Mouse (Mus musculus): ENCODE results near the gene Kdm4d. TPM values are rescaled to one million over a fixed set of nuclear protein-coding genes. Genes with fewer than 3 reads are reported as not detected.

Gene Kdm4d
- 0.29 and 0.32 TPM in 2 replicates for polyA plus RNA-seq (2015; fragmentation: Nextera tagmentation; extraction: Ambion mirVana)

DNA sequence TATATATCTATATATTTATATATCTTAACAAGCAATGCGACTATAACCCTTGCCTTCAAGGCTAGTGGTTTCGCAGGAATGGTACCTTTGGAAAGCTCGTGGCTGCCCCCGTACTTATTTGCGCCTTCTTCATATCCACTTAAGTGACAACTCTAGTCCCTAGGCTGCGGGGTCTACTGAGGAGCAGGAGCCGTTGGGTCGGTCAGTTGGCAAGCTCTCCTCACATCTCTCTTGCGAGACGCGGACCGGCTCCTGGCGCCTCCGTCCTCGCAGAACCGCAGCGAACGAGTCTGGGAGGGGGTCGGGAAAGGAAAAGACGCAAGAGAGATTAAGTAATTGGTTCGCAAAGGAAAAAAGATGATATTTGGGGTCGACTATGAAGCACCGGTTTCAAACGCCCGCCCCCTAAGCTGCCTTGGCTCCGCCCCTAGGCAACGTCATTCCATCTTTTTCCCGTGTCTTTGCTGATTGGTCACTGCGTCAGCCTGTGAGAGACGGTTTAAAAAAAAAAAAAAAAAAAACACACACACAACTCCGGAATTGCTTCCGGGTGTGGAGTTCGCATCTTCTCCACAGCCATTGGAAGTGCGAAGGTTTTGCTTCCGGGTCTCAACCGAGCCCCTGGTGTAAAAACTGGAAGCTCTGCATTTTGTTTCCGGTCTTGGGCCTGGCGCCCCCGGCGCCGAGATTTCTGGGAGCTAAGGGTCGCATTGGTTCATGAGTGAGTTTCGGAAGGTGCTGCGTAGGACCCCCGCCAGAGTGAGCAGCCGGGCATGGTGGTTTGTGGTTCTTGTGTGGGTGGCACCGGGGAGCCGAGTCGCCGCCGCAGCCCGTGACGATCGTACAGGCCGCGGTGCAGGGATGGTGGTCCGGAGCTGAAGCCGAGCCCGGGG is at the start of gene Kdm4d, which contains the start of gene Cwc15:
Gene Kdm4d, minus strand, starts transcription at position 460 of the 893 bp plus-strand sequence.
Gene Cwc15, plus strand, starts transcription at position 595 of the 893 bp plus-strand sequence.
- peak within 1 kb of the TSS; percentile 64 for H3K9ac ChIP-seq
- peak within 1 kb of the TSS; percentile 72 for H3K4me2 ChIP-seq
- peak within 1 kb of the TSS; percentile 77 for H3K27ac ChIP-seq
- WGBS: under 1% methylated on average over 59 of the region's 59 CpGs
- peak within 1 kb of the TSS; percentile 68 for H3K4me3 ChIP-seq
- no peaks in the 10 kb centered on the region for H3K27me3 ChIP-seq
- no peaks in the 10 kb centered on the region for H3K9me3 ChIP-seq
- peaks cover 29% of the 10 kb centered on the region for H3K36me3 ChIP-seq
- H3K4me1 ChIP-seq: 0 out of 2 replicates have a peak, but pooled peaks cover 6% of the 10 kb centered on the region
- ATAC-seq (ENCODE audit: insufficient number of reproducible peaks, low FRiP score, low TSS enrichment, low read depth): peak; percentile 99

DNA sequence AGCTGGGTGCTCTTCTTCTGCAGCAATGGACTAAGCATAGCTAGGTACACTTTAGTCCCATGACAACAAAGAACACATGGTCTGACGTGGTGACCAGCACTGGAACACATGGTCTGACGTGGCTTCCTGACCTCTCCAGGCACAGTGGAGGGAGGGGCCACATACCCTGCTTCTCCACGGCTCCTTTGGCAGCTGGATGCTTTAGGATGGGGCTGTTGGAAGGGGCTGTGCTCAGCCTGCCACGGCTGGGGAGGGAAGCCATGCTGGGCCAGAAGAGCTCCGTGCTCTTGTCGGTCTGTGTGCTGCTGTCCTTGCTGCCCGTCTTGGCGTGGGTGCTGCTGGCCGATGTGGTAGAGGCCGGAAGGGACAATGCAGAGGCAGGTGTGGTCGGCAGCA is 48.1 kb upstream of the Kdm4d start:
- Histone ChIP-seq H3K9ac (no peak overlapping the region), H3K27me3 (no peaks in the 10 kb centered on the region), H3K4me3 (no peak overlapping the region), H3K9me3 (no peaks in the 10 kb centered on the region), H3K4me1 (peaks cover 7% of the 10 kb centered on the region), H3K36me3 (peaks cover 92% of the 10 kb centered on the region), H3K4me2 (no peak overlapping the region), H3K27ac (no peak overlapping the region)
- no peak for ATAC-seq (ENCODE audit: insufficient number of reproducible peaks, low FRiP score, low TSS enrichment, low read depth)
- WGBS: 66% methylated on average over 11 of the region's 11 CpGs

DNA sequence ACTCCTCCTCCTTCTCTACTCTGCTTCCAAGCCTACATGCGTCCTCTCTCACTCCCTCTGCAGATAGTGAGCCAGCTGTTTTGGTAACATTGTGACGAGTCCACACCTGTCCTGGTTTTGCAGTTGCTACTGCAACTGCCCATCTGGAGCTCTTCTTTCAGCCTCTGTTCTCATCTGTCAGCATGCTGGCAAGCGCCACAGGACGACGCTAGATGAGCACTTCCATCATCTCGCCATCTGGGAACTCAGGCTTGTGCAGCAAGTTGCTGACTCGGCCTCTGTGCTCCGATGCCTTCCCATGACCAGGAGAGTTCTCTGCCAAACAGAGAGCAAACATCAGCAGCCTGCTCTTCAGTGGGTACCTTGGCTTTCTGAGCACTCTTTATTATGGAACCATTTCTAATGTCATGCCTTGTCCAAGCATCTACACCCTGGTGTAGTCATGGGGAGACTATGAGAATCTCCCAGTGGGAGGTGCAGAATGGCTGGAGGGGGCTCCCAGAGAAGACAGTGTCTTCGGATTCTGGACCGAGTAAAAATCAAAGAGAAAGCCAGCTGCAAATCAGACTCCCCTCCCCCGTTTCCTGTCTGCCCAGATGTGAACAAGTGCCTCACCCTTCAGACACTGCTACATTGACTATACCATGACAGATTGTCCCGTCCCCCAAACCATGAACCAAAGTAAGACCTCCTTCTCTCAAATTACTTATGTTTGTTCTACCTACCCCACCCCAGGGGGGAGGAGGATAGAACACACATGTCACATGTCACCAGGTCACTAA is 47.5 kb upstream of the Kdm4d start:
- Histone ChIP-seq H3K36me3 (peaks cover 91% of the 10 kb centered on the region), H3K9me3 (no peaks in the 10 kb centered on the region), H3K4me2 (no peak overlapping the region), H3K4me1 (peaks cover 7% of the 10 kb centered on the region), H3K27ac (no peak overlapping the region), H3K27me3 (no peaks in the 10 kb centered on the region), H3K9ac (no peak overlapping the region), H3K4me3 (no peak overlapping the region)
- WGBS: 42% methylated on average over 12 of the region's 12 CpGs
- ATAC-seq (ENCODE audit: insufficient number of reproducible peaks, low FRiP score, low TSS enrichment, low read depth): no peak; the same call in 1 of the 2 replicates

DNA sequence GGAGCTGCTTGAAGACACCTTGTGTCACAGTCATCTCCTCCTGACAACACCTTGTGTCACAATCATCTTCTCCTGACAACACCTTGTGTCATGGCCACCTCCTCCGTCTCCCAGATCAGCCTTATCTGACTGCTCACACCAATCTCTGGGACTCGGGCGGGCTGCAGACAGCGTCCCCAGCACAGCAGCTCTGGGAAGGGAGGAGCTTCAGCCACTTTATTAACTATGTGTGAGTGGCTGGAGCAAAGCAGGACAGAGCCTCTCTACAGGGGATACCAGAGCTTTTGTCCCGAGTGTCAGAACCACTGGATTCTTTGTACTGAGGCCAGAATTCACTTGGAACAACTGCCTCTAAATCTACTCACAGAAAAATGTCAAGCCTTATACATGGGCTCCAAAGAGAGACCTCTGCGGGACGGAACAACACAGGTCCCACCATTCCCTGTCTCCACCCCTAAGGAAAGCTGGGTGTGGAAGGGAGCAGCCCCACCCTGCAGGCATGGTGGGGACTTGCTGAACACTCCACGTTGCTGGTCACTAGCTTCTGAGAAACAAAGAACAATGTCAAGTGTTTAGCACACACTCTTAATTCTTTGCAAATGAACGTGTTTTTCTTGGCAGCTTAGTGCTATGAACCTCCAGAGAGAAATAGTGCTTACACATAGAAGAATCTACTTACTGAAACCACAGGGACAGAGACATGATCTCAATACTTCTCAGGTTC is 43.9 kb upstream of the Kdm4d start:
- ATAC-seq (ENCODE audit: insufficient number of reproducible peaks, low FRiP score, low TSS enrichment, low read depth): no peak
- 68% methylated on average over 9 of the region's 9 CpGs for WGBS
- Histone ChIP-seq H3K4me2 (no peak overlapping the region), H3K9ac (no peak overlapping the region), H3K36me3 (peaks cover 91% of the 10 kb centered on the region), H3K9me3 (no peaks in the 10 kb centered on the region), H3K27ac (no peak overlapping the region; the same call in 1 of the 2 replicates), H3K4me1 (peaks cover 7% of the 10 kb centered on the region), H3K4me3 (no peak overlapping the region), H3K27me3 (no peaks in the 10 kb centered on the region)

DNA sequence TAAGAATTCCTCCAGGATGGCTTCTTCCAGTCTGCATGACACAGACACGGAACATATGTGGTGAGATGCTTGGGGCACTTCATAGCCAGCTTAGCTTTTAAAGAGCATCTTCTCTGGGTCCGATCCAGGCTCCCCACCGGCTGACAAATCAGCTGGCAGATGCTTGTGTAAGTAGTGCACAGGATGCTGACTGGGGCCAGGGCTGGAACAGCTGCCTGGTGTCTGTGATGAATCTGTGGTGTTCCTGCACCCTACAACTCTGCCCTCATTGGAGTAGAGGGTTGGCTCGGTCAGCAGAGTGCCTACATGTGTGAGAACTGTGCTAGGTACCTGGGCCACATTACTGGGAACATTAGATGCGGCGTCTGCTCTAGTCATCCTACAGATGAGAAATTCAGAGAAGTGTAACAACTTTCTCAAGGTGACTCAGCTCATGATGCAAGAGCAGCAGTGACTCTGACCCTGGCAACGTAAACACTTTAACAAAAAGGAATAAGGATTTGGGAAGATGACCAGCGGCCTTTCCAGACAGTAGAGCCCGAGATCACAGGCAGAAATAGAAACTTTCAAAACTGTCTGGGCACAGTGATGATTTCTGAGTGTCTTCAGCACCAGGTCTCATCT is 34.7 kb upstream of the Kdm4d start:
- H3K4me2 ChIP-seq: no peak overlapping the region
- 75% methylated on average over 9 of the region's 9 CpGs for WGBS
- H3K9ac ChIP-seq: no peak overlapping the region

DNA sequence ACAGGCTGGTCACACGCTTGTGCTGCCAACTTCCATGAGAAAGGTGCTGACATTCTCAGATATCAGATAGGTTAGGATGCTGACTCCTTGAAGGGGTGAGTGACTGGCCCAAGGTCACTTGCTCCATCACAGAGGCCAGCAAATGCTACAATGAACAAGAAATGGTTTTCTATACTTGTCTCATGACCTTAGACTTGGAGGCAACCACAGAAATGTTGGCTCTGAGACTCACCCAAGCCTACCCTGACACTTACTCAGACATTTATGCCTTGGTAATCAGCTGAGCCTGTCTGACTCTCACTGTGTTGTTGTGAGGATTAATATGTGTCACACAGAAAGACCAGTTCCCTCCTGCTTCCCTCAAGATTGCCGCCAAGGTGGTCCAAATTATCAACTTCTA is 33.4 kb upstream of the Kdm4d start:
- H3K4me2 ChIP-seq: no peak overlapping the region
- no peaks in the 10 kb centered on the region for H3K9me3 ChIP-seq
- H3K4me3 ChIP-seq: no peak overlapping the region
- no peaks in the 10 kb centered on the region for H3K27me3 ChIP-seq
- 91% methylated on average over 2 of the region's 2 CpGs for WGBS
- ATAC-seq (ENCODE audit: insufficient number of reproducible peaks, low FRiP score, low TSS enrichment, low read depth): no peak
- no peaks in the 10 kb centered on the region for H3K4me1 ChIP-seq
- H3K9ac ChIP-seq: no peak overlapping the region
- H3K36me3 ChIP-seq: peaks cover 3% of the 10 kb centered on the region
- no peak overlapping the region for H3K27ac ChIP-seq

More for the DNA sequence above, 34.7 kb upstream of the Kdm4d start:
- Histone ChIP-seq H3K36me3 (peaks cover 16% of the 10 kb centered on the region), H3K9me3 (no peaks in the 10 kb centered on the region), H3K4me1 (no peaks in the 10 kb centered on the region), H3K27ac (no peak overlapping the region), H3K27me3 (no peaks in the 10 kb centered on the region), H3K4me3 (no peak overlapping the region)
- no peak for ATAC-seq (ENCODE audit: insufficient number of reproducible peaks, low FRiP score, low TSS enrichment, low read depth)

DNA sequence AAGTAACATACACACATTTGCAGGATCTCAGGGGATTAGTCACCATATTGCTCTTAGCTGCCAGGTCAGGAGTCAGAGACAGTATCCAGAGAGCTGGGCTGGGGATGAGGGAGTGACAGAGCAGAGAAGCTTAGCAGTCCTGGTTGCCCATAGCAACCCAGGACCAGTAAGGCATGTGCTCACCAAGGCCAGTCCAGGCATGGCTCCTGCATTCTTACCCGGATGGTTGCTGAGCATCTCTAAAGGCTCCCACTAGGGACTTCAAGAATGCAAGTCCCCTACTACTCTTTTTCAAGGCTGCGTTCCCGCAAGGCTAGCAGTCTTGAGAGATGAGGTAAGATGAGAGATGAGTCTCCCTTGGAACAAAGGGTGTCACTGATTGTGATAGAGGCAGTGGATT is 32.0 kb upstream of the Kdm4d start:
- no peak for ATAC-seq (ENCODE audit: insufficient number of reproducible peaks, low FRiP score, low TSS enrichment, low read depth)
- H3K9me3 ChIP-seq: no peaks in the 10 kb centered on the region
- no peak overlapping the region for H3K9ac ChIP-seq
- no peak overlapping the region for H3K4me3 ChIP-seq
- H3K4me1 ChIP-seq: no peaks in the 10 kb centered on the region
- 55% methylated on average over 3 of the region's 3 CpGs for WGBS
- no peak overlapping the region for H3K27ac ChIP-seq
- H3K4me2 ChIP-seq: no peak overlapping the region
- H3K36me3 ChIP-seq: no peaks in the 10 kb centered on the region
- H3K27me3 ChIP-seq: no peaks in the 10 kb centered on the region

DNA sequence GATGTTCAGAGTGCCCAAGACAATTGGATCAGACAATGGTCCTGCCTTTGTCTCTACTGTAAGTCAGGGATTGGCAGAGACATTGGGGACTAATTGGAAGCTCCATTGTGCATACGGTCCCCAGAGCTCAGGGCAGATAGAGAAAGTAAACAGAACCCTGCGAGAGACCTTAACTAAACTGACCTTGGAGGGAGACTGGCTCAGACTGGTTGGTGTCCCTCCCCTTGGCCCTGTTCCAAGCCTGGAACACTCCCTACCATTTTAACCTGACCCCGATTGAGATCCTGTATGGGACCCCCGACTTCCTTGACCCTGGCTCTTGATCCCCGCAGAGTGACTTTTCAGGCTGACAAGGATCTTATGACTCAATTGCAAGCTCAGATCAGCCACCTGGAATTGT is 29.7 kb upstream of the Kdm4d start:
- Histone ChIP-seq H3K27ac (no peak overlapping the region), H3K4me2 (no peak overlapping the region), H3K4me1 (no peaks in the 10 kb centered on the region), H3K9ac (no peak overlapping the region), H3K9me3 (no peaks in the 10 kb centered on the region), H3K27me3 (no peaks in the 10 kb centered on the region), H3K36me3 (no peaks in the 10 kb centered on the region), H3K4me3 (no peak overlapping the region)
- ATAC-seq (ENCODE audit: insufficient number of reproducible peaks, low FRiP score, low TSS enrichment, low read depth): no peak
- WGBS: 74% methylated on average over 5 of the region's 5 CpGs

DNA sequence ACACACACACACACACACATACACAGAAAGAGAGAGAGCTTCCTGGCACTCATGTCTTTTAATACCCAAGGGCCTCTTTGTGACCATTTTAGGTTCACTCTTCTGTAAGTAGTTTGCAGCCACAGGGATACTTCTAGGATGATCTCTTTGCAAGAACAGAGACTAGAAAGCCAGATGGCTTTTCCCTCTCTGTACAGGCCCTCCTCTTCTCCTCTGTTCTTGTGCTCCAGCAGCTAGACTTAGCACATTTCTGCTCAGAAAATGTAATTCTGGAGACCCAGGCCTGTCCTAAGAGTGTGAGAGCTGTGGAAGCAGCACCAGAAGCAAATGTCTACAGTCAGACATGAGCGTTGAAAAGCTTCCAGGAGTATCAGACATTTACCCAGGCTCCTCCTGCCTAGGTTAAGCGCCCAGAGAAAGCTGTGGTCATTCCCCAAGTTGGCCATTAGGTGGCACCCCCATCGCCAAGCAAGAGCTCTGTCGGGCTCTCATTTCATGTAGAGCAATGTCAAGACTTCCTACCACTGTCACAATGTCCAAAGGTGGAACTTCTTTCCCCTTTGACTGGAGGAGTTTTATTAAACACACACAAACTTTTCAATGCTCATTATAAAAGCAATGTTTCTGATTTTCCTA is 23.2 kb upstream of the Kdm4d start:
- H3K4me3 ChIP-seq: no peak overlapping the region
- H3K4me1 ChIP-seq: 0 out of 2 replicates have a peak, but pooled peaks cover 2% of the 10 kb centered on the region
- no peak overlapping the region for H3K4me2 ChIP-seq
- no peak overlapping the region for H3K9ac ChIP-seq
- H3K9me3 ChIP-seq: no peaks in the 10 kb centered on the region
- ATAC-seq (ENCODE audit: insufficient number of reproducible peaks, low FRiP score, low TSS enrichment, low read depth): no peak
- H3K36me3 ChIP-seq: no peaks in the 10 kb centered on the region
- WGBS: 7% methylated on average over 4 of the region's 4 CpGs
- H3K27ac ChIP-seq: 0 out of 2 replicates have a peak overlapping the region, but pooled peaks have one; percentile 6
- no peaks in the 10 kb centered on the region for H3K27me3 ChIP-seq

DNA sequence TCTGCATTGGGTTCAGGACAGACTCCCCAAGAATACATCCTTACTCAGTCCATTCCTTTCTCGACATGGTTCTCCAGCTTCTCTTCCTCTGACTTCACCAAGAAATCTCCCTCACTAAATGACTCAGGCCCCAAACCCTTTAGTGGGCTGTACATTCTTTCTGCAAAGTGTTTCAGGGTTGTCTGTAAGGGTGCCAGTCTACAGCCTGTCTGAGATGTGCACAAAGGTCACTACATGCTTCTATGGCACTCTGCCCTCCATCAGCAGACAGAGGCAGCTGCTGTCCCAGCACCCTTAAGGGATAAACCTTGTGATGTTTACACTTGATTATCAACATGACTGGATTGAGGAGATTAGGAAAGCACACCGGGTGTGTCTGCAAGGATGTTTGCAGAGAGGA is 21.4 kb upstream of the Kdm4d start:
- Histone ChIP-seq H3K27ac (no peak overlapping the region), H3K4me3 (no peak overlapping the region), H3K9ac (no peak overlapping the region), H3K36me3 (no peaks in the 10 kb centered on the region), H3K9me3 (no peaks in the 10 kb centered on the region), H3K27me3 (no peaks in the 10 kb centered on the region), H3K4me2 (no peak overlapping the region), H3K4me1 (0 out of 2 replicates have a peak, but pooled peaks cover 2% of the 10 kb centered on the region)
- ATAC-seq (ENCODE audit: insufficient number of reproducible peaks, low FRiP score, low TSS enrichment, low read depth): no peak
- WGBS: 40% methylated on average over 2 of the region's 2 CpGs

Measured in limb, embryonic 15.5 days (tissue).